Mouse (Mus musculus) sigmoid colon, adult 10 weeks (tissue): ENCODE measurements around the gene Cnn1. TPM values are rescaled to one million over a fixed set of nuclear protein-coding genes. Genes with fewer than 3 reads are reported as not detected.

ENCODE experiments used
- polyA plus RNA-seq: library from polyadenylated mRNA; stranded (reverse); fragments of 350-450 nt; fragmentation: Illumina TruSeq; extraction: RNeasy Lipid Tissue Mini Kit (QIAGEN cat#74804); gene quantifications from one replicate; pipeline ENCODE4 v1.2.3, GENCODE M21; 2014; ENCODE audit warnings: low read depth, low replicate concordance

The Cnn1 gene
- polyA plus RNA-seq: 819 TPM

DNA sequence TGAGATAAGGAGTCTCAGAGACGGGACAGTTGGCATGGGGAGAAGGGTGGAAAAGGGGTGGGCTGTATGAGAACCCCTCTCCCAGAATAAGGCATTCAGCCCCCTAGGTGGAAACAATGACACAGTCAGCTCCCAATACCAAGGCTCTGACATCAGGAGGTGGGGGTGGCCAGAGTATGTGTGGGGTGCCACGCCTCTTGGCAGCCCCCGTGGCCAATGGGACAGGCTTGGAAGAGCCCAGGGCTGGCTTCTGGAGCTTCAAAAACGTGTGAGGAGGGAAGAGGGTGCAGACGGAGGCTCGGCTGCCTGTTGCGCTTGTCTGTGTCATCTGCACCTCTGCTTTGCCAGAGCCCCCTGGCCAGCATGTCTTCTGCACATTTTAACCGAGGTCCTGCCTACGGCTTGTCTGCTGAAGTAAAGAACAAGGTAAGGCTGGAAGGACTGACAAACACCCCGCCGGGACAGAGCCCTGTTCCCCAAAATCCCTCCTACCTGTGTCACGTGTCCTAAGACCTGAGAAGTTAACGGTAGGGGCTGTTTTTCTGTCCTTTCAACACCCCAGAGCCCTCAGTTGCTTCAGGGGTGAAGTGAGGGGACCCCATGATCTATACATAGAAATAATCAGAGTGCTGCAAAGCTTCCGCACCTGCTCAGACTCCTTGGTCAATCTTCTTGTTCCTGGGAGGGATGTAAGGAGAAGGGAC, at the start of gene Cnn1:
TSS of gene Cnn1 (plus strand) at position 224 of the 704 bp plus-strand sequence.

DNA sequence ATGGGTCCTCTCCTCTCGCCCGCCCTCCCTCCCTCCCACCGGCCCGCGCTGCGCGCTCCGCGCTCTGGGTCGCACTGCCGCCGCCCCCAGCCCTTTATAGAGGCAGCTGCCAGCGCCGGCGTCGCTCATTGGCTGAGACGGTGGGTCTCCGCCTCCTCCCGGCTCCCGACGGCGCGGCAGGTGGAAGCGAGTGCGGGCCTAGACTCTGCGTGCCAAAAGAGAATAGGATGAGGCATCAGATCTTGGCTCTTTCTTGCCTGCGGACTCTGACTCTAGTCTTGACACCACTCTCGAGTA, 47.1 kb upstream of the Cnn1 start, which contains the start of gene Elavl3:
TSS of gene Elavl3 (minus strand) at position 66 of the 297 bp plus-strand sequence.

DNA sequence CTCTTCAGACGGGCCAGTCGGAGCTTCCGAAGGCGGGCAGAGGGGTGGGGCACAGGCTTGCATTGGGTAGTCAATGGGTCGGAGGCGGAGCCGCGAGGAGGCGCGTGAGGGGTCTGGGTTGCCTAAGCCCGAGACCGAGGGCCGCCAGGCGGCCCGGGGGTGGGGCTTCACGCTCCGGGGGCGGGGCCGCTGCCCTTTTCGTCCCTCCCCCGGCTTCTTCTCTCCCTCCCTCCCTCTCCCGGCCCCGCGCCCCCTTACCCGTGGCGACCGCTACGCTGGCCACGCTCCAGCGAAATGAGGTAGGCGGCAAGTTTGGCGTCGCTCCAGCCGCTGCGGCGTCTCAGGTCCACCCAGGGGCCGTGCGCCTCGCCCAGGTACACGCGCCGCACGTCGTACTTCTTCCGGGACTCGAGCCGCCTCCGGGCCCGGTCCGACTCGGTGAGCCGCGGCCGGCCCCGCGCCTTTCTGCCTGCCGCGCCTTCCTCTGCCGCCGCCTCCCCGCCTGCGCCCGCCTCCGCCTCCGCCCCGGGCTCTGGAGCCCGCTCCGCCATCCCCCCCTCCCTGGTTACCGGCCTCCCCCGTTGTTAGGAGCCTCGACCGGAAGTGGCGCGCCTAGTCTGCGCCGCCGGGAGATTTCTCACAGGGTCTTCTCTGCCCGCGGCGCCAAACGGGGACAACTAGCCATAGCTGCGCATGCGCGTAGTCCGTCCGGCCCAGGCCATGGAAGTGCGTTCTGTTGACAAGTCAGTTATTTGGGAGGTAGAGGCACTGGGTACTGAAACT, 28.0 kb upstream of the Cnn1 start, which contains the start of the genes Gm49318 and Zfp653:
TSS of gene Gm49318 (minus strand) at position 469 of the 783 bp plus-strand sequence.
TSS of gene Zfp653 (minus strand) at position 586 of the 783 bp plus-strand sequence.

DNA sequence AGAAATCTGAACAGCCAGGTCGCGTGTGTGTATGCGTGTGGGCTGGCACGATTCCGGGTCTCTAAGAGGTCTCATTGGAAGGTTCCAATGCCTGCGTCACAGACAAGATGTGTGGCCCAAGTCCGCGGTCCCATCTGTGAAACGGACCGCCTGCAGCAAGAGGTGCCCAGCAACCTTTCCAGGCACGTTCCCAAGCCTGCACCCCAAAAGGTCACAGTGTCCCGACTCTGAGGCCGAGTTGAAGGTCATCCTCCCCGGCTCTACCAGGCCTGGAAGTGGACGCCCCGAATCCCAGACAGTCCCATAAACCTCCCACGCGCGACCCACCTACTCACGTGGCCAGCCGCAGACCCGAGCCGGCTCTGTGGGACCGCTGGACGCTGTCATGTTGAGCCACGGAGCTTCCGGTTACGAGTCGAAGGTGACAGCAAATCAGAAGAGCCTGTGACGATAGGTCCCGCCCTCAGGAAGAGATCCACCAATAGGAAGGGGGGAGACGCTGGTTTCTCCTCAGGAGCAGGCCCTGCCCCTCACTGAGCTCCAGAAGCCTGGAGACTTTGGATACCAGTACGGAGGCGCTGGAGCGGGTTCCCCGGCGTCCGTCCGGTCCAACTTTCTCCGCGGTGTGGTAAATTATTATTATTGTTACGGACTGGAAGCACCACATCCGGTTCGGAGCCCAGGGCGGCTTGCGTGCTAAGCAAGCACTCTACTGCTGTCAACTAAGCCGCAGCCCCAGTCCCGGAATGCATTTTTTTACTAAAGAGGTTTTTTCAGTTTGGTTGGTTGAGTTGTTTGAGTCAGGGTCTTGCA, 13.8 kb upstream of the Cnn1 start, which contains the start of gene Ecsit:
TSS of gene Ecsit (minus strand) at position 417 of the 813 bp plus-strand sequence.

DNA sequence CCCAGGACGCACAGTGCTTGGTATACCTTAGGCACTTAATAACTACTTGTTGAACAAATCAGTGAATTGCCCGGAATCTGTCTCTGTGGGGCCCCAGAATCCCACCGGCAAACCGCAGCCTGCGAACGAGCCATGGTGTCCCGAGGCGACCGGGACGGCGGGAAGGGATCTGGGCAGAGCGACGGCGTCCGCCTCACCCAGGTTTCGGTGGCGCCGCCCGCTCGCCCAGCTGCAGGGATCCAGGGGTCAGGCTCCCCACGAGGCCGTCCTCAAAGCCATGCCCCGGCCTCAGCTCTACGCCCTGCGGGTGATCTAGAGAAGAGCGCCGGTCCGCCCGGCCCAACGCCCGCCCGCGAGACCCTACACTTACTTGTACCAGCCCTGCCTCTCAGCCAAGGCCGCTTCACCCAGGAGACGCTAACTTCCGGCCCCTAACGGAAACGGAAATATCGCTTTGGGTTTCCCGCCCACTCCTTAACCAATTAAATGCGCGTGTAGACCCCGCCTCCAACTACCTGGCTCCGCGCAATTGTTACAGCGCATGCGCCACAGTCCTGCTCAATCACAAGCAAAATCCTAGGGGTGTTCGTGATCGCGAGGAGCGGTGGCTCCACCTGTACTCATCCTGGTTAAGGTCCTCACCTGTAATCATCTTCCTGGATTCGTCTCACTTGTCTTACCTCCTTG, 17.9 kb downstream of the Cnn1 start, which contains the start of gene Elof1:
TSS of gene Elof1 (minus strand) at position 433 of the 687 bp plus-strand sequence.

DNA sequence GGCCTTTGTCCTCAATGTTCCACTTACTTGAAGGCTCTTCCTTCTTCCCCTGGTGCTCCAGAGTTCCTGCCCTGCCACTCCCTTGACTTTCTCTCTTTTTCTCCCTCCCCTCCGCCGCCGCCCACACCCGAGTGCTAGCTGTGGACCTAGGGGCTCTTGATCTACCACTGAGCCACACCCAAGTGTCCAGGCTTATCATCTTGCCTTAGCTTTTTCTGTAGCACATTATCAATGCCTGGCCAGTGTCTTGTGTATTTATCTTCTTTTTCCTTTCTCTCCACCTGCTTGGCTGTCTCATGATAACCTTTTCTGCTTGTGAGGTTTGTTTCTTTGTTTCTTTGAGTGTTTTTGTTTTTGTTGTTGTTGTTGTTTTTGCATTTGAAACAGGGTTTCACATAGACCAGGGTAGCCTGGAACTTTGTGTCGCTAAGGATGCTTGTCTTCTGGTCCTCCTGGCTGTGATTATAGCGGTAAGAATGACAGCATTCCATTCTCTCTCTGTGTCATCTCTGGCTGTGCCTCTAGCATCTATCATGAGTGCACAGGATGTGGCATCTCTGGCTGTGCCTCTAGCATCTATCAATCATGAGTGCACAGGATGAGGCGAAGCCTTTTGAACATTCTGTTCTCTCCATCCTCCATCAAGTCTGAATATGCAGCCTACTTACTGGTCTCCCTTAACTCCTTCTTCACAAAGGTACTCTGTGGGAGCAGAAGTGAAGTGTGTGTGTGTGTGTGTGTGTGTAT, 36.8 kb downstream of the Cnn1 start, which contains the start of gene Acp5:
TSS of gene Acp5 (minus strand) at position 68 of the 747 bp plus-strand sequence.

DNA sequence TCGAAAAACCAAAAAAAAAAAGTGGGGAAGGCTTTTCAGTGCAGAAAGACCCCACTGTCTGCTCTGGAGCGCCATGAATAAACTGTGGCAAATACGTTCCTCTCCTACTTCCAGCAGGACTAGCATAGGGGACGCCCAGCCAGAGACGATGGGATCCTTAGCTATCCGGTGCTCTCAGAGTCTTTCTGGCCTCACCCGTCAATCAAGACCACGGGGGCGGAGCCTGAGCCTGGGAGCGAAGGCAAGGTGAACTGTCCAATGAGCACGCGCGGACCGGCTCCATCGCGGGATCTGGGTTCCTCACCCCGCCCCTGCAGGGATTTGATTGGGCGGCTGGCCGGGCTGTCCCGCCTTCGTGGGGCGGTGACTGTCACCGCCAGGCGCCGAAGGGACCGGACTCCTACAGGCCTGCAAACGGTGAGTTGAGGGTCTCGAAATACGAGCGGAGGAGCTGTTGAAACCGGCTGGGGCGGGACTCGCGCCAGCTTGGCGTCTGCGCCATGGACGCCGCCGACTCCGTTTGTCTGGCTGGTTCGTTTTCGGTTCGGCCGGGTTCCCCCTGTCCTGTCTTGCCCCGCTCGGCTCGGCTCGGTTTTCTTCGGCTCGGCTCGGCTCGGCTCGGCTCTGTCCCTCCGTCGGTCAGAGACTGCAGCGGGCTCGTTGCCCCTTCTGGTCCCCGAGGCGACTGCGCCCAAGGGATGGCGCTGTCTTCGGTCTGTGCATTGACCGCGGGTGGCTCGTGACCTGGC, 57.7 kb downstream of the Cnn1 start, which contains the start of gene Pigyl:
TSS of gene Pigyl (plus strand) at position 350 of the 749 bp plus-strand sequence.

Other genes with a start within 250 kb of the Cnn1 start
- 5.7 TPM for gene Dock6, start 246.6 kb upstream of the Cnn1 start, polyA plus RNA-seq
- 24.2 TPM for gene Rab3d, start 181.0 kb upstream of the Cnn1 start, polyA plus RNA-seq
- gene Ccdc159, start 171.7 kb upstream of the Cnn1 start, polyA plus RNA-seq: 0.91 TPM
- 1.8 TPM for gene Tmem205, start 171.7 kb upstream of the Cnn1 start, polyA plus RNA-seq
- gene Plppr2, start 162.2 kb upstream of the Cnn1 start, polyA plus RNA-seq: 0.32 TPM
- 4.6 TPM for gene Swsap1, start 143.5 kb upstream of the Cnn1 start, polyA plus RNA-seq
- not detected for gene Epor, start 135.7 kb upstream of the Cnn1 start, polyA plus RNA-seq
- 0.63 TPM for gene Rgl3, start 109.8 kb upstream of the Cnn1 start, polyA plus RNA-seq
- not detected for gene Ccdc151, start 96.6 kb upstream of the Cnn1 start, polyA plus RNA-seq
- 7.0 TPM for gene Prkcsh, start 96.4 kb upstream of the Cnn1 start, polyA plus RNA-seq
- 0.85 TPM for gene Elavl3, start 47.2 kb upstream of the Cnn1 start, polyA plus RNA-seq
- not detected for gene Gm49318, start 28.0 kb upstream of the Cnn1 start, polyA plus RNA-seq
- 0.19 TPM for gene Zfp653, start 27.8 kb upstream of the Cnn1 start, polyA plus RNA-seq
- 2.6 TPM for gene Ecsit, start 13.8 kb upstream of the Cnn1 start, polyA plus RNA-seq
- gene Elof1, start 18.0 kb downstream of the Cnn1 start, polyA plus RNA-seq: 5.2 TPM
- gene Acp5, start 36.5 kb downstream of the Cnn1 start, polyA plus RNA-seq: 16.7 TPM
- gene Pigyl, start 57.6 kb downstream of the Cnn1 start, polyA plus RNA-seq: 3.3 TPM
- gene Zfp872, start 88.9 kb downstream of the Cnn1 start, polyA plus RNA-seq: 0.13 TPM
- 81.4 TPM for gene Zfp809, start 126.5 kb downstream of the Cnn1 start, polyA plus RNA-seq
- gene Zfp599, start 160.7 kb downstream of the Cnn1 start, polyA plus RNA-seq: 8.6 TPM
- gene Zfp810, start 208.4 kb downstream of the Cnn1 start, polyA plus RNA-seq: 24.0 TPM